Comparison of ENCODE assay signal across 9 mouse cellular contexts in genomic region chr5:36819742-36820141, GRCm38 (mm10). TPM values are rescaled to one million over a fixed set of nuclear protein-coding genes. Genes with fewer than 3 reads are reported as not detected.
"Had no signal": no experiment of that assay in that cellular context is flagged by ENCODE, and none has a peak within 500 bp of the region (broad histone marks: within the 10 kb centered on the region; RNA-seq: fewer than 3 reads in every experiment).

No protein-coding gene starts in this region.

- H3K27me3 ChIP-seq: midbrain, embryonic 12.5 days; neural tube, embryonic 13.5 days; neural tube, embryonic 15.5 days had no signal

- H3K9me3 ChIP-seq: midbrain, embryonic 10.5 days; midbrain, embryonic 12.5 days; neural tube, embryonic 13.5 days; neural tube, embryonic 15.5 days had no signal

- H3K27ac ChIP-seq: midbrain, embryonic 10.5 days; midbrain, embryonic 12.5 days; neural tube, embryonic 13.5 days; neural tube, embryonic 15.5 days had no signal

- H3K9ac ChIP-seq: lung, embryonic 14.5 days; midbrain, embryonic 12.5 days; neural tube, embryonic 13.5 days; neural tube, embryonic 15.5 days had no signal

- H3K4me3 ChIP-seq: midbrain, embryonic 10.5 days; midbrain, embryonic 12.5 days; myocyte; neural tube, embryonic 13.5 days; neural tube, embryonic 15.5 days had no signal

- H3K4me2 ChIP-seq: lung, embryonic 14.5 days; midbrain, embryonic 12.5 days; neural tube, embryonic 13.5 days; neural tube, embryonic 15.5 days had no signal

- H3K4me1 ChIP-seq: midbrain, embryonic 10.5 days; midbrain, embryonic 12.5 days; neural tube, embryonic 13.5 days; neural tube, embryonic 15.5 days had no signal

RNA-seq across cellular contexts. Expression of gene Ppp2r2c, which starts 48.6 kb away (rescaled TPM):
- total RNA-seq: megakaryocyte, adult 5-6 weeks; megakaryocyte-erythroid progenitor cell, adult 5-6 weeks had no signal
- polyA plus RNA-seq: thymus, postnatal 0 days had no signal
